Mouse (Mus musculus): Measurements from ENCODE around the gene Stim1.

GRCm38 (mm10) chr7:102478926-102479325 is 211.3 kb downstream of the Stim1 start:
- TF ChIP-seq CTCF (conservative IDR thresholded peaks at IDR 0.05 in 1 of 2, IDR thresholded peaks at IDR 0.05 in 1 of 2; ENCODE audit: low read depth in 2 of 2, low read length in 2 of 2) (no peak), RCOR1 (conservative IDR thresholded peaks at IDR 0.05; ENCODE audit: low read depth, low read length) (no peak), SIN3A (IDR thresholded peaks at IDR 0.05; ENCODE audit: low read length) (no peak), CHD1 (IDR thresholded peaks at IDR 0.05; ENCODE audit: low read depth, low read length) (no peak), TCF12 (IDR thresholded peaks at IDR 0.05; ENCODE audit: low read depth, low read length) (no peak), POLR2A (IDR thresholded peaks at IDR 0.05; ENCODE audit: low read depth, low read length) (no peak)

Data from CH12.LX (cell line).